Comparison of ENCODE assay signal across 18 mouse cellular contexts in genomic region chr5:63476240-63476973, GRCm38 (mm10).
"Had no signal": no experiment of that assay in that cellular context is flagged by ENCODE, and none has a peak within 500 bp of the region (broad histone marks: within the 10 kb centered on the region; RNA-seq: fewer than 3 reads in every experiment).

No protein-coding gene starts in this region.

- ATAC-seq: hindbrain, postnatal 0 days; intestine, embryonic 16.5 days; liver, postnatal 0 days had no signal

- DNase-seq: gastrocnemius, adult 2 months; gastrocnemius, postnatal 10 days; gastrocnemius, postnatal 25 days; heart, adult 18-20 months; heart, postnatal 10 days; heart, postnatal 36 days; kidney, adult 11 months; kidney, adult 2 months; kidney, adult 9 months; kidney, postnatal 14 days; kidney, postnatal 36 days; layer of hippocampus, adult 9-11 months; layer of hippocampus, postnatal 36 days; left cerebral cortex, postnatal 4 days; liver, embryonic 13.5 days; liver, postnatal 0 days had no signal
